Mouse (Mus musculus) ES-Bruce4 (cell line): ENCODE results near the gene Srrm3. TPM values are rescaled to one million over a fixed set of nuclear protein-coding genes. Genes with fewer than 3 reads are reported as not detected.

ENCODE experiments used
- H3K27ac ChIP-seq: 2 replicates; pipeline ENCODE4 v1.5.1; 2012; ENCODE audit warnings: low read length, inconsistent platforms; ENCODE audit not compliant: insufficient read depth
- H3K27me3 ChIP-seq: 2 replicates; pipeline ENCODE4 v1.6.1; 2012; ENCODE audit warnings: mild to moderate bottlenecking, low read length, inconsistent platforms; ENCODE audit not compliant: control insufficient read depth, poor library complexity, insufficient read depth, severe bottlenecking
- H3K36me3 ChIP-seq: 2 replicates; pipeline ENCODE4 v1.6.1; 2012; ENCODE audit warnings: inconsistent platforms, mild to moderate bottlenecking, low read length, moderate library complexity; ENCODE audit not compliant: control insufficient read depth, poor library complexity, insufficient read depth, severe bottlenecking
- H3K4me1 ChIP-seq: one replicate; pipeline ENCODE4 v1.8.1; 2011; ENCODE audit warnings: low read length; ENCODE audit not compliant: control insufficient read depth, insufficient read depth
- H3K4me3 ChIP-seq: 2 replicates; pipeline ENCODE4 v1.5.1; 2011; ENCODE audit warnings: low read depth, mild to moderate bottlenecking, low read length
- H3K9ac ChIP-seq: 2 replicates; pipeline ENCODE4 v1.6.1; 2012; ENCODE audit warnings: low read depth, mild to moderate bottlenecking, inconsistent platforms; ENCODE audit not compliant: poor library complexity, severe bottlenecking
- H3K9me3 ChIP-seq: replicated peaks from 2 replicates; pipeline ENCODE4 v1.6.1; 2012; ENCODE audit warnings: mild to moderate bottlenecking, low read length, inconsistent platforms; ENCODE audit not compliant: control insufficient read depth, poor library complexity, insufficient read depth, severe bottlenecking
- CTCF ChIP-seq: IDR thresholded peaks from one replicate; pipeline ENCODE4 v1.8.1; 2011; ENCODE audit warnings: low read depth, low read length
- EP300 ChIP-seq: IDR thresholded peaks from 2 replicates; pipeline ENCODE4 v1.6.1; 2011; ENCODE audit warnings: low read depth, low read length; ENCODE audit not compliant: insufficient read depth
- POLR2A ChIP-seq: IDR thresholded peaks from one replicate; pipeline ENCODE4 v1.8.1; 2011; ENCODE audit warnings: low read length; ENCODE audit not compliant: insufficient read depth
- polyA plus RNA-seq: library from polyadenylated mRNA; stranded (reverse); fragments of >200 nt; gene quantifications from 2 replicates; pipeline ENCODE4 v1.2.4, GENCODE M21; 2011; ENCODE audit warnings: low read depth; ENCODE audit not compliant: missing spikeins, insufficient read depth, insufficient read length

The Srrm3 gene
- polyA plus RNA-seq, 1 experiment, result 0.55 TPM

GRCm38 (mm10) chr5:135906846-135907245, 100.2 kb downstream of the Srrm3 start:
- no peak for TF ChIP-seq EP300
- no peak for TF ChIP-seq POLR2A
- TF ChIP-seq CTCF, result no peak
- Histone ChIP-seq H3K9me3 (no peaks in the 10 kb centered on the region), H3K4me1 (peaks cover 2% of the 10 kb centered on the region), H3K36me3 (peaks cover 48% of the 10 kb centered on the region), H3K9ac (no peak overlapping the region), H3K27ac (no peak overlapping the region), H3K27me3 (no peaks in the 10 kb centered on the region), H3K4me3 (no peak overlapping the region)

- Histone ChIP-seq H3K27ac (0 out of 2 replicates have a peak overlapping the region, but pooled peaks have one; percentile 10), H3K4me3 (no peak overlapping the region), H3K9me3 (no peaks in the 10 kb centered on the region), H3K36me3 (peaks cover 53% of the 10 kb centered on the region), H3K27me3 (no peaks in the 10 kb centered on the region), H3K9ac (no peak overlapping the region), H3K4me1 (peaks cover 2% of the 10 kb centered on the region)
- TF ChIP-seq EP300 (no peak), POLR2A (no peak), CTCF (no peak)
These were observed 100.6 kb downstream of the Srrm3 start for GRCm38 (mm10) chr5:135907256-135907655.

DNA sequence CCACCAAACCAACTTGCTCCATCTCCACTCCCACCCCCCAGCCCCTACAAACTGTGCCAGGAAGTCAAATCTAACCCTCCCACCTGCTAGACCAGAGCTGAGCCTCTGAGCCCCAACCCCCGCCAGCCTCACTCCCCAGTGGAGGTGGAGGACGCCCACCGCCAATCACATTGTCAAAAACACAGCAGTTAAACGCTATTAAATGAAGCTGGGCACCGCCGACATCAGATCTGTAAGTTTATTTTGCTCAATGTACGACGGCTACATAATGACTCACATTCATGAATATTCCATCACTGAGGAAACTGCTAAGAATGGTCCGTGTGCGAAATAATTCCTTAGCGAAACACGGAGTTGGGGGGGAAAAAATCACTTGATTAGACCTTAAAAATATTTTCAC, 101.5 kb downstream of the Srrm3 start:
- TF ChIP-seq EP300 (no peak), CTCF (no peak), POLR2A (no peak)
- no peak overlapping the region for H3K4me3 ChIP-seq
- H3K4me1 ChIP-seq, result peaks cover 2% of the 10 kb centered on the region
- H3K27me3 ChIP-seq, result no peaks in the 10 kb centered on the region
- H3K27ac ChIP-seq, result 0 out of 2 replicates have a peak overlapping the region, but pooled peaks have one; percentile 10
- no peak overlapping the region for H3K9ac ChIP-seq
- H3K9me3 ChIP-seq, result no peaks in the 10 kb centered on the region
- H3K36me3 ChIP-seq, result peaks cover 53% of the 10 kb centered on the region

- no peaks in the 10 kb centered on the region for H3K27me3 ChIP-seq
- H3K36me3 ChIP-seq, result peaks cover 59% of the 10 kb centered on the region
- H3K4me3 ChIP-seq, result no peak overlapping the region; the same call in 1 of the 2 replicates
- TF ChIP-seq EP300 (no peak), POLR2A (no peak), CTCF (no peak)
- peaks cover 2% of the 10 kb centered on the region for H3K4me1 ChIP-seq
- no peak overlapping the region for H3K9ac ChIP-seq
- no peaks in the 10 kb centered on the region for H3K9me3 ChIP-seq
- no peak overlapping the region for H3K27ac ChIP-seq
These were observed 102.3 kb downstream of the Srrm3 start for GRCm38 (mm10) chr5:135908989-135909388.

- Histone ChIP-seq H3K27ac (no peak overlapping the region), H3K4me3 (no peak overlapping the region), H3K9ac (no peak overlapping the region), H3K36me3 (peaks cover 61% of the 10 kb centered on the region), H3K4me1 (peaks cover 2% of the 10 kb centered on the region), H3K27me3 (no peaks in the 10 kb centered on the region), H3K9me3 (no peaks in the 10 kb centered on the region)
- TF ChIP-seq POLR2A (no peak), EP300 (no peak), CTCF (no peak)
These were observed 103.0 kb downstream of the Srrm3 start for GRCm38 (mm10) chr5:135909646-135910045.

DNA sequence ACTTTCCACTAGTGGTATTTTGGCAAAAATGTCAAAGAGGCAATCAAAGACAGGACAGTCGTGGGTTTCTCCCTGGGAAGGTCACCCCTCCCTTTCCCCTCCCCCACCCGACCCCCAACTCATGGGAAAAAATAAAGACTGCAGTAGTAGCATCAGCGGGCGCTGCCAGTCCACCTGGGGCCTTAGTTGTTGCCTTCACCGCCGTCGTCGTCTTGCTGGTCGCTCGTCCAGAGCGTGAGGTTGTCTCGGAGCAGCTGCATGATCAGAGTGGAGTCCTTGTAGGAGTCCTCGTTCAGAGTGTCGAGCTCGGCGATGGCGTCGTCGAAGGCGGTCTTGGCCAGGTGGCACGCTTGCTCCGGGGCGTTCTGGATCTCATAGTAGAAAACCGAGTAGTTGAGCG, 104.1 kb downstream of the Srrm3 start:
- Histone ChIP-seq H3K36me3 (peaks cover 61% of the 10 kb centered on the region), H3K4me3 (no peak overlapping the region)

More for the DNA sequence above, 104.1 kb downstream of the Srrm3 start:
- TF ChIP-seq CTCF (no peak), POLR2A (no peak), EP300 (no peak)
- H3K27ac ChIP-seq, result no peak overlapping the region
- H3K9me3 ChIP-seq, result no peaks in the 10 kb centered on the region
- peaks cover 4% of the 10 kb centered on the region for H3K4me1 ChIP-seq
- no peaks in the 10 kb centered on the region for H3K27me3 ChIP-seq
- H3K9ac ChIP-seq, result no peak overlapping the region
